Mouse (Mus musculus) midbrain, embryonic 15.5 days (tissue): ENCODE measurements around the gene Vmn2r40. TPM values are rescaled to one million over a fixed set of nuclear protein-coding genes. Genes with fewer than 3 reads are reported as not detected.
"Not testable (repeated sequence)": the region's sequence is repeated elsewhere in the genome, so short reads cannot be mapped to it uniquely, and the experiment has no call there.

Experiments used
- ATAC-seq: fragments of 200-750 bp; cut with Nextera tagmentation; replicated peaks from 2 replicates; pipeline ENCODE4 v1.8.0; 2017; ENCODE audit warnings: moderate TSS enrichment
- H3K27ac ChIP-seq: fragments of 300-500 bp; sonication (generic); 2 replicates; pipeline ENCODE4 v1.5.1; 2015; ENCODE audit warnings: mild to moderate bottlenecking, inconsistent platforms
- H3K27me3 ChIP-seq: fragments of 300-500 bp; sonication (generic); replicated peaks from 2 replicates; pipeline ENCODE4 v1.6.1; 2015; ENCODE audit warnings: inconsistent platforms
- H3K36me3 ChIP-seq: fragments of 300-500 bp; sonication (generic); replicated peaks from 2 replicates; pipeline ENCODE4 v1.6.1; 2015; ENCODE audit warnings: inconsistent platforms
- H3K4me1 ChIP-seq: fragments of 300-500 bp; sonication (generic); 2 replicates; pipeline ENCODE4 v1.6.1; 2015; ENCODE audit warnings: inconsistent platforms
- H3K4me2 ChIP-seq: fragments of 300-500 bp; sonication (generic); 2 replicates; pipeline ENCODE4 v1.6.1; 2015; ENCODE audit warnings: inconsistent platforms, mild to moderate bottlenecking, moderate library complexity
- H3K4me3 ChIP-seq: fragments of 300-500 bp; sonication (generic); 2 replicates; pipeline ENCODE4 v1.5.1; 2015; ENCODE audit warnings: mild to moderate bottlenecking, inconsistent platforms
- H3K9ac ChIP-seq: fragments of 300-500 bp; sonication (generic); 2 replicates; pipeline ENCODE4 v1.6.1; 2015; ENCODE audit warnings: mild to moderate bottlenecking, inconsistent platforms
- H3K9me3 ChIP-seq: fragments of 300-500 bp; sonication (generic); 2 replicates; pipeline ENCODE4 v1.6.1; 2016; ENCODE audit warnings: inconsistent platforms
- WGBS: fragments of 180-500 bp; shearing (Covaris S2); methylation state at CpG from one replicate; pipeline ENCODE4 v1.1.7; 2015; ENCODE audit warnings: mixed read lengths; 5-methylcytosine and 5-hydroxymethylcytosine counted together
- polyA plus RNA-seq: library from polyadenylated mRNA; unstranded; fragments of >200 nt; fragmentation: Nextera tagmentation; extraction: Ambion mirVana; gene quantifications from 2 replicates; pipeline ENCODE4 v1.2.1, GENCODE M21; 2015

Vmn2r40 gene
- not detected in 2 replicates for polyA plus RNA-seq

DNA sequence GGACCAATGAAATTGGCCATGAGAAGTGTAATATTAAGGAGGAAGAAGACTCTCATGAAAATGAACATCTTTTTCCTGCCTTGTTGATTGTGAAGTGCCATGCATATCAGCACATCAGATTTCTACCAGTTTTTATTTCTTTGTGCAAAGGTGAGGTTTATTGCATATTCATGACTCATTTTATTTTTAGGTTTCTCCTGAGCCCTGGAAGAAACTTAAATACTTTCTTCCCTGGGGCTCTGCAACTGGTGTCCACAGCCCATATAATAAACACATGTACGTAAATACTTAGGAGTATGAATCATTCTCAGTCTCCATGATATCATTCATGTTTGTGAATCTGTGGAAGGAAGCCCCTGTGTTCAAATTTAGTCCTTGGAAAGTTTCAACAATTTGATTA lies at the start of gene Vmn2r40:
TSS of gene Vmn2r40 (minus strand) at position 101 of the 400 bp plus-strand sequence.
- H3K9me3 ChIP-seq, H3K9ac ChIP-seq, H3K27ac ChIP-seq, H3K27me3 ChIP-seq, H3K36me3 ChIP-seq, H3K4me2 ChIP-seq, ATAC-seq, H3K4me3 ChIP-seq, H3K4me1 ChIP-seq: not testable (repeated sequence)
- WGBS = no CpG with 5 or more reads among the region's 1 CpGs

Other genes starting within 250 kb of the Vmn2r40 start
- not detected in 2 replicates for gene Vmn2r39, start 99.4 kb upstream of the Vmn2r40 start, polyA plus RNA-seq
- gene Vmn2r38, start 166.4 kb upstream of the Vmn2r40 start, polyA plus RNA-seq = not detected in 2 replicates